Mouse (Mus musculus) limb, embryonic 15.5 days (tissue): ENCODE data around the gene Gsap. TPM values are rescaled to one million over a fixed set of nuclear protein-coding genes. Genes with fewer than 3 reads are reported as not detected.

ENCODE experiments used
- ATAC-seq: fragments of 200-750 bp; cut with Nextera tagmentation; 2 replicates; pipeline ENCODE4 v1.8.0; 2017; ENCODE audit warnings: low read depth, moderate TSS enrichment; ENCODE audit not compliant: insufficient number of reproducible peaks, low FRiP score, low TSS enrichment
- H3K27ac ChIP-seq: fragments of 300-500 bp; sonication (generic); 2 replicates; pipeline ENCODE4 v1.5.1; 2015; ENCODE audit warnings: moderate library complexity, mild to moderate bottlenecking, inconsistent platforms
- H3K27me3 ChIP-seq: fragments of 300-500 bp; sonication (generic); 2 replicates; pipeline ENCODE4 v1.6.1; 2015; ENCODE audit warnings: inconsistent platforms
- H3K36me3 ChIP-seq: fragments of 300-500 bp; sonication (generic); 2 replicates; pipeline ENCODE4 v1.6.1; 2015; ENCODE audit warnings: inconsistent platforms
- H3K4me1 ChIP-seq: fragments of 300-500 bp; sonication (generic); 2 replicates; pipeline ENCODE4 v1.6.1; 2015; ENCODE audit warnings: inconsistent platforms
- H3K4me2 ChIP-seq: fragments of 300-500 bp; sonication (generic); 2 replicates; pipeline ENCODE4 v1.6.1; 2015; ENCODE audit warnings: mild to moderate bottlenecking, inconsistent platforms
- H3K4me3 ChIP-seq: fragments of 300-500 bp; sonication (generic); 2 replicates; pipeline ENCODE4 v1.5.1; 2015; ENCODE audit warnings: mild to moderate bottlenecking, inconsistent platforms
- H3K9ac ChIP-seq: fragments of 300-500 bp; sonication (generic); 2 replicates; pipeline ENCODE4 v1.6.1; 2015; ENCODE audit warnings: inconsistent platforms
- H3K9me3 ChIP-seq: fragments of 300-500 bp; sonication (generic); 2 replicates; pipeline ENCODE4 v1.6.1; 2016; ENCODE audit warnings: inconsistent platforms
- whole genome bisulfite sequencing: fragments of 180-500 bp; shearing (Covaris S2); methylation state at CpG from one replicate; pipeline ENCODE4 v1.1.7; 2015; 5-methylcytosine and 5-hydroxymethylcytosine counted together
- polyA plus RNA-seq: library from polyadenylated mRNA; unstranded; fragments of >200 nt; fragmentation: Nextera tagmentation; extraction: Ambion mirVana; gene quantifications from 2 replicates; pipeline ENCODE4 v1.2.1, GENCODE M21; 2015

Gsap gene
- polyA plus RNA-seq, 1 experiment from 2014 or later = 2.8 TPM

GRCm38 (mm10) chr5:21348366-21348765, 162.3 kb downstream of the Gsap start:
- ATAC-seq = no peak
- Histone ChIP-seq H3K4me1 (no peaks in the 10 kb centered on the region), H3K9me3 (no peaks in the 10 kb centered on the region), H3K9ac (no peak overlapping the region), H3K27me3 (no peaks in the 10 kb centered on the region), H3K36me3 (no peaks in the 10 kb centered on the region), H3K27ac (no peak overlapping the region), H3K4me3 (no peak overlapping the region), H3K4me2 (no peak overlapping the region)
- 76% methylated on average over 7 of the region's 7 CpGs for WGBS

- H3K4me2 ChIP-seq = no peak overlapping the region
- H3K36me3 ChIP-seq = no peaks in the 10 kb centered on the region
- ATAC-seq = no peak
- no peaks in the 10 kb centered on the region for H3K4me1 ChIP-seq
- no peak overlapping the region for H3K4me3 ChIP-seq
- no peak overlapping the region for H3K27ac ChIP-seq
- no peak overlapping the region for H3K9ac ChIP-seq
- H3K9me3 ChIP-seq = no peaks in the 10 kb centered on the region
- H3K27me3 ChIP-seq = no peaks in the 10 kb centered on the region
Observed at GRCm38 (mm10) chr5:21351678-21352077, 165.6 kb downstream of the Gsap start.

GRCm38 (mm10) chr5:21358648-21359047, 172.6 kb downstream of the Gsap start:
- H3K9me3 ChIP-seq = no peaks in the 10 kb centered on the region
- no peaks in the 10 kb centered on the region for H3K4me1 ChIP-seq
- no peak for ATAC-seq
- 79% methylated on average over 3 of the region's 3 CpGs for WGBS
- H3K9ac ChIP-seq = no peak overlapping the region
- no peak overlapping the region for H3K27ac ChIP-seq
- H3K4me2 ChIP-seq = no peak overlapping the region
- no peak overlapping the region for H3K4me3 ChIP-seq
- H3K27me3 ChIP-seq = no peaks in the 10 kb centered on the region
- no peaks in the 10 kb centered on the region for H3K36me3 ChIP-seq

- Histone ChIP-seq H3K27ac (no peak overlapping the region), H3K27me3 (no peaks in the 10 kb centered on the region), H3K4me2 (no peak overlapping the region), H3K9ac (no peak overlapping the region), H3K36me3 (no peaks in the 10 kb centered on the region), H3K9me3 (no peaks in the 10 kb centered on the region), H3K4me1 (no peaks in the 10 kb centered on the region), H3K4me3 (no peak overlapping the region)
- no peak for ATAC-seq
- WGBS = 73% methylated on average over 3 of the region's 3 CpGs
Observed at GRCm38 (mm10) chr5:21363343-21363742, 177.3 kb downstream of the Gsap start.

Other genes starting within 250 kb of the Gsap start
- 2.8 and 5.0 TPM in 2 replicates for gene Rsbn1l, start 229.9 kb upstream of the Gsap start, polyA plus RNA-seq
- gene Ptpn12, start 130.3 kb upstream of the Gsap start, polyA plus RNA-seq = 20.0 and 21.8 TPM in 2 replicates
- 2.9 TPM in 2 replicates for gene Fgl2, start 186.4 kb downstream of the Gsap start, polyA plus RNA-seq
- 0.29 TPM in 1 of 2 replicates, not detected in the other for gene Ccdc146, start 238.4 kb downstream of the Gsap start, polyA plus RNA-seq
- gene Fam185a, start 238.7 kb downstream of the Gsap start, polyA plus RNA-seq = 5.4 and 6.1 TPM in 2 replicates